Mouse (Mus musculus) E14TG2a.4 (cell line): ENCODE results near the gene Cit.

Source experiments
- CTCF ChIP-seq: conservative IDR thresholded peaks from 2 replicates; pipeline ENCODE4 v1.5.1; 2014; ENCODE audit warnings: low read length
- NANOG ChIP-seq: IDR thresholded peaks from 2 replicates; pipeline ENCODE4 v1.6.1; 2014; ENCODE audit warnings: borderline replicate concordance, low read length, mixed read lengths
- POU5F1 ChIP-seq: IDR thresholded peaks from 2 replicates; pipeline ENCODE4 v1.6.1; 2014; ENCODE audit warnings: low read length, borderline replicate concordance

GRCm38 (mm10) chr5:116018784-116019183 is 173.7 kb downstream of the Cit start:
- TF ChIP-seq CTCF (no peak), NANOG (no peak), POU5F1 (no peak)
